Mouse (Mus musculus) left cerebral cortex, adult 2 months (tissue): ENCODE measurements around the gene Rps15a. TPM values are rescaled to one million over a fixed set of nuclear protein-coding genes. Genes with fewer than 3 reads are reported as not detected.
A peak's percentile ranks its signal among the peaks of the same experiment; 100 is the strongest.

ENCODE experiments used
- DNase-seq, 2 experiments: peaks; one replicate each; pipeline ENCODE4 v3.0.0; 2021 to 2022; ENCODE audit warnings: low spot score in 2 of 2, mixed read lengths in 1 of 2; ENCODE audit errors: extremely low spot score in 1 of 2
- H3K27ac ChIP-seq: fragments of 200-600 bp; 2 replicates; pipeline ENCODE4 v1.8.1; 2022
- H3K4me3 ChIP-seq: fragments of 200-600 bp; 2 replicates; pipeline ENCODE4 v1.8.1; 2022
- CTCF ChIP-seq: fragments of 200-600 bp; IDR thresholded peaks from 2 replicates; pipeline ENCODE4 v1.8.1; 2022; ENCODE audit warnings: antibody characterized with exemption, mild to moderate bottlenecking, moderate library complexity
- intact Hi-C: fragments of 180-260 bp; cut with DNase I; formaldehyde crosslinking; loops from one replicate; pipeline ENCODE4 v1.15.1; 2025
- total RNA-seq, 2 experiments: library from RNA; stranded (reverse); gene quantifications; 2 replicates each; pipeline ENCODE4 v1.2.3; 2021

The Rps15a gene
- total RNA-seq, 2 experiments from 2014 or later, result 344 to 347 TPM

DNA sequence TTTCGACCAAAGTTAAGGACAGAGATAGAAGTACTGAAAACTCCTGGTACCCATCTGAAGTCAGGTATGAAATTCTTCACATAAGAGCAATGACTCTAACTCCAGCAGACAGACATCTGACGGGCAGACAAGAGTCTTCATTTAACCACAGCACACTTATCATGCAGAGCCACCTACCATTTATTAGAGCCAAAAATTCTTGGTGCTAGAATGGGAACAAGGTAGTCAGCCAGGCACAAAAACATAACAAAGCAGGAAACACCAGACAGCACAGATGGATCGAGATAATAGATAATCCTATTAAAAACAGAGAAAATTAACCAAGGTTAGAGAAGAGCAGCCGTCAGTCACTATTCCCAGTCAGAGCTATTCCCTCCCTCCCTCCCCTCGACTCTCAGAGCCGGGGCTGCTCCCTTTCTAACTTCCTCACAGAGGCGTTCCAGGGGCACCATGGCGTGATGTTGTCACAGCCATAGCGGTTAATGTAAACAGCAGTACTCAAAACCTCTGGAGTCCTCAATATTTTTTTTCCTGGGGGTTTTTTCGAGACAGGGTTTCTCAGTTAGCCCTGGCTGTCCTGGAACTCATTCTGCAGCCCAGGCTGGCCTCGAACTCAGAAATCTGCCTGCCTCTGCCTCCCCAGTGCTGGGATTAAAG is 10.4 kb upstream of the Rps15a start:
- intact Hi-C loops, result no loop called here
- H3K4me3 ChIP-seq, result no peak overlapping the region
- no peak overlapping the region for H3K27ac ChIP-seq
- no peak for DNase-seq
- no peak for TF ChIP-seq CTCF

DNA sequence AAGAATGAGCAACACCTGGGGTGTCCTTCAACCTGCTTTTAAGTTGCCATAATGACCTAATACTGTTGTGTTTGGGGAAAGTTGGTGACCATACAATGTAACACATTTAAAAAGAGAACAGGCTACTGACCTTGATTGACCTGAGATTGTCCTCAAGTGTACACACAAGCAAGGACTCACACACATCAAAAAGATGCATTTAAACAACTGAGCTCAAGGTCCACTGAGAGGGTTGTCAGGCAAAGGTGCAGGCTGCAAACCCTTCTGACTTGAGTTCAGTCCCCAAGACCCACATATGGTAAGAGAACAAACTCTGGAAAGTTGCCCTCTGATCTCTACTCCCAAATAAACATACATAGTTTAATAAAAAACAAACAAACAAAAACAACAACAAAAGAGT is 9.7 kb upstream of the Rps15a start:
- H3K4me3 ChIP-seq, result no peak overlapping the region
- no peak overlapping the region for H3K27ac ChIP-seq
- TF ChIP-seq CTCF, result no peak
- DNase-seq, result no peak
- intact Hi-C loops, result no loop called here

DNA sequence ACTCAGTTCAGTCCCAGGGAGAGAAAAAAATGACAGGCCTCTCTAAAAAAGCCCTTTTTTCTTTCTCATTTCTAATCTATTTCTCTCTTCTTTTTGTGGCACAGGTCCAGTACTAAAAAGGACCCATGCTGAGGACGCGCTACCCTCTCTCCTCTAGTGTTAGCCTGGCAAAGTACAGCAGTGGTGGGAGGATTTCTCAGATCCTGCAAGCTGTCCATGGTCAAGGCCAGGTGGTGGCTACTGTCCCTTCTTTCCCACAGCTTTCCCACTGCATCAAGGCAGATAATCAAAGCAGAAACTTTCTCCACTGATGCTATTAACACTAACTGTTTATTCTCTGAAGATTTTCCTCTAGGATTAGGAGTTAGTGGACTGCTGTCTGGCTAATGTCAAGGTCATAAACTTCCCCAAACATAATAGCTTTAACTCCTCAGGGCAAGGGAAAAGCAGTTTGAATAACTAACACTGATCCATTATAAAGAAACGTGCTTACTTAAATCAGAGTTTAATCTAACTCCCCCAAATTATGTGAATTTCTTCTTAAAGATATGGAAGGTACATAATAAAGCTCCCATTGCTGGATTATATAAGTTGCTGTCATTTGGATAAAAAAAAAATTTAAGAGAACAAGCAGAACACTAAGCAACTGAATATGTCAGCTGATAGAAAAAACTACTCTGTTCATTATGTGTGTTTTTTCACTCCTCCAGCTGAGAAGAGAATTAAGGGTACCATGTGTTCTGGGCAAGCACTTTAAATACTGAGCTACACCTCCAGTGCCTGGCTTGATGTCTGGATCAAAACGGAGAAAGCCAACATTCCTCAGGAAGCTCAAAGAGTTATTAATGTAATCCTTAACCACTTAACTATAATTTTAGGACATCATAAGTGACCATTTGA is 7.8 kb upstream of the Rps15a start:
- TF ChIP-seq CTCF, result no peak; the same call in 1 of the 2 replicates
- intact Hi-C loops, result no loop called here
- no peak overlapping the region for H3K4me3 ChIP-seq
- DNase-seq, result no peak
- peak overlapping the region; percentile 64 for H3K27ac ChIP-seq

DNA sequence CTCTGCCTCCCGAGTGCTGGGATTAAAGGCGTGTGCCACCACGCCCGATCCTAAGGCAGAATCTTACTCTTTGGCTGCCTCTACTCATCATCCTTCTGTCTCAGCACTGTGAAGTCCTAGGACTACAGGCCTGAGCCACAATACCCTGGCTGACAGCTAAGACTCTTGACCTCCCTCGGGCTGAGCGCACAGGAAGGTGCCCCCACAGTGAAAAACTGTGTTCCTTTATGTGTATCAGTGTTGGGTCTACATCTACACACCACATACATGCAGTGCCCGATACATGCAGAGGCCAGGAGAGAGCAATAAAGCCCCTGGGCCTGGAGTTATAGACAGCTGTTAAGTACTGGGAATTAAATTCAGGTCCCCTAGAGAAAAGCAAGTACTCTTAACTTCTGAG is 6.2 kb upstream of the Rps15a start:
- Histone ChIP-seq H3K27ac (0 out of 2 replicates have a peak overlapping the region, but pooled peaks have one; percentile 24), H3K4me3 (no peak overlapping the region)
- TF ChIP-seq CTCF, result no peak
- DNase-seq, result no peak
- intact Hi-C loops, result no loop called here

DNA sequence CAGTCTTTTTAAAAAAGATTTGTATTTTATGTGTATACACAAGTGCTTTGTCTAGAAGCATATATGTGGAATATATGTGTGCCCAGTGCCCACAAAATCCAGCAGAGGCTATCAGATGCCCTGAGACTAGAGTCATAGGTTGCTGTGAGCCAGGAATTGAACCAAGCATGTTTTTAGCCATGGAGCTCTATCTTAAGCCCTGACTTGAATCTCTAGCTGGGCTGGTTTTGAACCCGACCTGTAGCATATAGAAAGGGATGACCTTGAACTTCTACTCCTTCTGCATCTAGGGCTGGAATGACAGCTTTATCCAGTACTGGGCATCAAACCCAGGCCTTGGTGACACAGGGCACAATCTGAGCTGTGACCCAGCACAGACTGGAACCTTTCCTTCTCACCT is 4.7 kb upstream of the Rps15a start:
- Histone ChIP-seq H3K27ac (no peak overlapping the region), H3K4me3 (no peak overlapping the region)
- no peak for DNase-seq
- no peak for TF ChIP-seq CTCF
- intact Hi-C loops, result no loop called here

DNA sequence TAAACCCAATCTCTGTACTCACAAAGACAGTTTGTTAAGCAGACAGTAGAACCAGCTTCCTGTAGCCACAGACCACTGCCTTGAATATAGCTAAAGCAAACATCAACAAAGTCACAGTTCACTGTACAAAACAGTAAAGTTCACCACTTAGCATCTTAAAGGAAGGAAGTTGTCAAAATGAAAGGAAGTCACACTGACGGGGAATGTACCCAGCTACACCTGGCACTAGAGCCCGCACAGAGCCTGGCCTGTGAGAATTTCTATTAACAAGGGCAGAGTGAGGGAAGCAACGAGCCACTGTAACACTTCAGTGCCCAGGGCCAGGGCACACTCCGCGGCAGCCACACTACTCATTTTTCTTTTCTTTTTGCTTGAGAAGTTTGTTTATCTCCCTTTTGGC is 4.0 kb upstream of the Rps15a start:
- Histone ChIP-seq H3K27ac (no peak overlapping the region), H3K4me3 (no peak overlapping the region)
- intact Hi-C loops, result loop anchor here (5.0 kb wide), 2 partner anchors 177 to 412 kb away; partner anchors contain the start of gene Coq7
- no peak for TF ChIP-seq CTCF
- no peak for DNase-seq

DNA sequence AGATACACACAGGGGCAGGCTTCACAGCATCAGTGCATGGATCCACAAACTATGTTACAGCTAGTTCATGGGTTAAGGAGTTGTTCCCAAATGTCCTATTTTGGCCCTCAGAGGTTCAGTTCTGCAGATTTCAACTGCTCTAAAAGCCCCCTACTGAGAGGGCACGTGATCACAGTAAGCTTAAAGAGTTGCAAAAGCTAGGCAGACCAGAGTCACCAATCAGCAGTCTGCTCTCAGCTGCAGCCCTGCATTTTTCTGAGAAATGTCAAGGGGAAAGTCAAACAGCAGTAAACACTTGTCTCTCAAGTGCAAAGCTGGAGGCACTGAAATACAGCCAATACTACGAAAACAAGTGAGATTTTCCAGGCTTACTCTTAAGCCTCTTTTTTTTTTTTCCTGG is 3.2 kb upstream of the Rps15a start:
- intact Hi-C loops, result loop anchor here (5.0 kb wide), 2 partner anchors 178 to 413 kb away; partner anchors contain the start of gene Coq7
- no peak for DNase-seq
- H3K27ac ChIP-seq, result no peak overlapping the region
- H3K4me3 ChIP-seq, result no peak overlapping the region
- no peak for TF ChIP-seq CTCF

DNA sequence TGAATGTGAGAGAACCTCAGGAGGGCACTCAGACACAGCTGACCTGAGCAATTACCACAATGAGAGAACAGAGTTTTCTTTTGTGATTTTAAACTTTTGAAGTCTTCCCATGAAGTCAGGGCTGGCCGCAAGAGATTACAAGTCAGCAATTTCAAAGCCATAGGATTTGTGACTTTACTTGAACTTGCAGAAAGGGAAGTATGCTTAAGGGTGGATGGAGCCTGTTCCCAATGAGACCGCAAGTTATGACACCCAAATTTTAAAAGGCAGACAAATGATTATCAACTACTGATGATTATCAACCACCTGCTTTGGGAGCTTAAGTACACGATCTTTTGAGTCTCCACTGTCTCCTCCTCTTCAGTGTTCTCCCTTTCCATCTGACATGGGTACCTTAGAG is 2.4 kb upstream of the Rps15a start:
- no peak overlapping the region for H3K27ac ChIP-seq
- intact Hi-C loops, result loop anchor here (5.0 kb wide), 2 partner anchors 179 to 414 kb away; partner anchors contain the start of gene Coq7
- TF ChIP-seq CTCF, result no peak
- DNase-seq, result no peak
- H3K4me3 ChIP-seq, result no peak overlapping the region

DNA sequence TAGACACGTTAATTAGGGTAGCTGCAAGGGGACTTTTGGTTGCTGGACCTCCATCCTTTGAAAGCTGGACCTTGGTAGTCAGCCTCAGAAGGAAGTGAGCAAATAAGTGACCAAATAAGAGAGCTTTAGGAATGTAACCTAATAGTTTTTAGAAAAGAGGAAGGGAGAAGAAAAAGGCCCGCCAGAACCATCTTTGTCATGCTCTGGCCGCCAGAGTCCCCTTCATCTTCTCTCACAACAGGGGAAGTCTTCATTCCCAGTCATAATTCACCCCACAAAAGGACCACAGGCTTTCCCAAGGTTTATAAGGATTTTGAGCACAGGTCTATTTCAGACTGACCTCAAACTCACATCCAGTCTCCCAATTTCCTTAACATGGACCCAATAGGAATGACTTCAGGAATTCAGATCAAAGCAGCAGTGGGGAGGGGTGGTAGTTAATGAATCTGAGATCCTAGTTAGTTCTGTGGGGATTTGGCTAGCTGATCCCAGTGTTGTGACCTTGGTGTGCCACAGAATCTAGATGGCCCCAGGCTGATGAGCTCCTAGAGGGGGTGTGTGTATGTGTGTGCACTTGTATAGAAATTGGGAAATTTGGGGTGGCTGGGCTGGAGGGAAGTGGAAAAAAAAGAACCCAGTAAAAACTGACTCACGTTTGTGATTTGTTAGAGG is 1.7 kb upstream of the Rps15a start:
- intact Hi-C loops, result loop anchor here (5.0 kb wide), 2 partner anchors 180 to 415 kb away; partner anchors contain the start of gene Coq7
- Histone ChIP-seq H3K4me3 (no peak overlapping the region), H3K27ac (no peak overlapping the region)
- TF ChIP-seq CTCF, result no peak
- no peak for DNase-seq

DNA sequence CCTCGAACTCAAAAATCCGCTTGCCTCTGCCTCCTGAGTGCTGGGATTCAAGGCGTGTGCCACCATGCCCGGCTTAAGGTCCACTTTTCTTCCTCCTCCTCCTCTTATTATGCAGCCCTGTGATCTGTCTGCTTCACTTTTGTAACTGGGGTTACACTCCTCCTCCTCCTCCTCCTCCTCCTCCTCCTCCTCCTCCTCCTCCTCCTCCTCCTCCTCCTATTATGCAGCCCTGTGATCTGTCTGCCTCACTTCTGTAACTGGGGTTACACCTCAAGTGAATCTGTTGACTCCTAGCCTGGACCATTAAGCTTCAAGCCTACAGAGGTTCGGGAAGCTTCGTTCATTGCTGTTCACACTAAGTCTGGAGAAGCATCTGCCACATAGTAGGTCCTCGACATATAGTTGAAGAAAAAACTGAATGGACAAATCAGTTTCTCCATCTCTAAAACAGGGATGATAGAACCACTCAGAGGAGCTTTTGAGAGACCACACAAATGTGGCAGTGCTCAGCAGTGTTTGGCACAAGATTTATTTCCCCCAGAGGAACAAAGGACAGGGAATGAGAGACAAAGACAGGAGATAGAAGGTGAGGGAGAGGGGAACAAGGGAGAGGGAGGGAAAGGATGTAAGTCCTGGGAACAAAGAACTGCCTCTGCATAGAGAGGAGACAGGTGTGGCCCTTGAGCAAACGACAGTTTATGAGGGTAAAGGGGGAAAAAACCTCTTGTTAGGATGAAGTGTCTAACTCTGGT is 975 bp upstream of the Rps15a start:
- Histone ChIP-seq H3K4me3 (no peak overlapping the region), H3K27ac (no peak overlapping the region)
- no peak for DNase-seq
- no peak for TF ChIP-seq CTCF
- intact Hi-C loops, result loop anchor here (1.0 to 5.0 kb wide), 3 partner anchors 12 to 415 kb away; partner anchors contain the start of genes Arl6ip1 and Coq7

DNA sequence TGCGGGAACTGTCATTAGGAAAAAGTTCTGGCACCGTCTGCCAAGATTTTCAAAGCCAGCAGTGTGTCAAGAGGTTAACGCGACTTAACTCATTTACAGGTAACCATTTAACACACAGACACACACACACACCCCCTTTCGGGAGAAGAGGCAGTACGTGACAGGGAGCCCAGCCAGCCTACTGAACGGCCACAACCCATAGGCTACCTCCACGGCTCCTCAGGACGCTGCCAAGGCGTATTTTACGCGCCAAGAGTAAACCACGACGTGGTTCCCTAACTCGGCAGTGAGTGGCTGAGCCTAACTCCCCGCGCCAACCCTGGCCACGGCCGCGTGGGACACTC is 483 bp downstream of the Rps15a start:
- no peak for TF ChIP-seq CTCF
- Histone ChIP-seq H3K4me3 (peak overlapping the region; percentile 91), H3K27ac (peak overlapping the region; percentile 81)
- intact Hi-C loops, result loop anchor here (5.0 kb wide), 2 partner anchors 182 to 417 kb away; partner anchors contain the start of gene Coq7
- no peak for DNase-seq
